Mouse (Mus musculus): ENCODE measurements around the gene Tmeff2.

GRCm38 (mm10) chr1:50969685-50970084, 69.2 kb downstream of the Tmeff2 start:
- TF ChIP-seq CTCF (IDR thresholded peaks at IDR 0.05; ENCODE audit: insufficient read depth, low read depth, low read length) (no peak), POLR2A (IDR thresholded peaks at IDR 0.05; ENCODE audit: insufficient read depth, low read depth, low read length) (no peak)

Data from olfactory bulb, adult 2 months (tissue).